Mouse (Mus musculus) olfactory bulb, adult 2 months (tissue): ENCODE data around the gene Mtmr12. TPM values are rescaled to one million over a fixed set of nuclear protein-coding genes. Genes with fewer than 3 reads are reported as not detected.

Source experiments
- H3K27ac ChIP-seq: fragments of 200-500 bp; 2 replicates; pipeline ENCODE4 v1.5.1; 2012; ENCODE audit warnings: low read depth, low read length; ENCODE audit not compliant: insufficient read depth
- H3K4me1 ChIP-seq: fragments of 200-500 bp; 2 replicates; pipeline ENCODE4 v1.6.1; 2012; ENCODE audit warnings: low read length; ENCODE audit not compliant: control insufficient read depth, insufficient read depth
- H3K4me3 ChIP-seq: fragments of 200-500 bp; 2 replicates; pipeline ENCODE4 v1.5.1; 2012; ENCODE audit warnings: mild to moderate bottlenecking, low read depth, low read length, moderate library complexity; ENCODE audit not compliant: insufficient read depth
- CTCF ChIP-seq: fragments of 200-500 bp; IDR thresholded peaks from 2 replicates; pipeline ENCODE4 v1.5.1; 2012; ENCODE audit warnings: low read depth, mild to moderate bottlenecking, low read length, moderate library complexity; ENCODE audit not compliant: insufficient read depth
- POLR2A ChIP-seq: fragments of 200-500 bp; IDR thresholded peaks from 2 replicates; pipeline ENCODE4 v1.6.1; 2012; ENCODE audit warnings: mild to moderate bottlenecking, low read depth, low read length, moderate library complexity; ENCODE audit not compliant: insufficient read depth
- WGBS: fragments of 180-500 bp; shearing (Covaris S2); methylation state at CpG from one replicate; pipeline ENCODE4 v1.1.7; 2018; 5-methylcytosine and 5-hydroxymethylcytosine counted together
- polyA plus RNA-seq: library from polyadenylated mRNA; stranded (reverse); fragments of >200 nt; gene quantifications from 2 replicates; pipeline ENCODE4 v1.2.4, GENCODE M21; 2012; ENCODE audit warnings: low replicate concordance; ENCODE audit not compliant: missing spikeins, insufficient read depth, insufficient read length

The Mtmr12 gene
- polyA plus RNA-seq, 1 experiment: not detected

DNA sequence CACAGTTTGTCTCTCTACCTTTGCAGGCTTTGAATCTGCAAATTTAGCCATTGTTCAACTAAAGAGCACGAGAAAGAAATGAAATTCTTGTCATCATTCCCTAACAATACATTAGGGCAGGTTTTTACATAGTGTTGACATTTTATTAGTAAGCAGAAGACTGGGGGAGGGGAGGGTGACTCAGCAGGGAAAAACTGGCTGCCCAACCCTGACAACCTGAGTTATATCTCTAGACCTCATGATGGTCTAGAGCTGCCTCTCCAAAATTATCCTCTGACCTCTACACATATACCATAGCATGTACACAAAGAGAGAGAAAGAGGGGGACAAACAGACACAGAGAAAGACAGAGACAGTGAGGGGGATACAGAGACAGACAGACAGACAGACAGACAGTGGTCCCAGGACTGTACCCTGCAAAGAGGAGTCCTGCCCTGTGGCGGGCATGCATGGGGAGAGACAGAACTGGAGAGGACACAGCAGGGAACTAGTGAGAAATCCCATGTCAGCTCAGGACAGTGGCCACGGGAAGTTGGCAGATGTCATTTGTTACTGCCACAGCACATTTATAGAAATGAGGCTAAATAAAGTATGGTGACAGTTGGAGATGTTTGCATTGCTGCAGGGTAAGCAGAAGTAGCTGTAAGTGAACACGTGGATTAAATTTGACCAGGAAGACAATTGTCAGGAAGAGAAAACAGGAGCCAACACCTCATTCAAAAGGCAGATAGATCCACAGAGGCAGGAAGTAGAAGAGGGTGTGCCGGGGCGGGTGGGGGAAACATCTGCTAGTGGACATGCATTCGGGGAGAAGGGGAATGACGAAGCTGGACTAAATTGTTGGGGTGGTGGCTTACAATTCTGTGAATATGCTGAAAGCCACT, 101.6 kb downstream of the Mtmr12 start:
- no peak overlapping the region for H3K4me3 ChIP-seq
- no peak overlapping the region for H3K27ac ChIP-seq
- WGBS: 70% methylated on average over 8 of the region's 8 CpGs
- H3K4me1 ChIP-seq: no peaks in the 10 kb centered on the region
- TF ChIP-seq POLR2A: no peak
- no peak for TF ChIP-seq CTCF

DNA sequence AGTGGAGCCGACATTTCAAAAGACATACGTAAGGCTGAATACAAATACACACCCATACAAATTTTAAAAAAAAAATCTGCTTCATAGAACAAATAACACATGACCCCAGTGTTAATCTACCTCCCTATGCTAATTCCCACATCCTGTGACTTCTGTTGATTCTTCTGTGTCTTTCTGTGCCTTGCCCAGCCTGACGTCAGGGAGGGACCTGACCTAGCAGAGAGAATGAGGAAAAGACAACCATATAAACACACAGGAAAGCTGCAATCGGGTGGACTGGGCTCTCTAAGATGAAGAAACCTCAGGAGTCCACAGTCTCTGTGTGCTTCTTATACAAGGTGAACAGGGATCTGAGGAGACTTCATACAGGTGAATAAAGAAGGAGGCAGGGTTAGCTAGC, 102.3 kb downstream of the Mtmr12 start:
- no peaks in the 10 kb centered on the region for H3K4me1 ChIP-seq
- H3K27ac ChIP-seq: no peak overlapping the region
- no peak for TF ChIP-seq CTCF
- TF ChIP-seq POLR2A: no peak
- WGBS: 80% methylated on average over 4 of the region's 4 CpGs
- no peak overlapping the region for H3K4me3 ChIP-seq

DNA sequence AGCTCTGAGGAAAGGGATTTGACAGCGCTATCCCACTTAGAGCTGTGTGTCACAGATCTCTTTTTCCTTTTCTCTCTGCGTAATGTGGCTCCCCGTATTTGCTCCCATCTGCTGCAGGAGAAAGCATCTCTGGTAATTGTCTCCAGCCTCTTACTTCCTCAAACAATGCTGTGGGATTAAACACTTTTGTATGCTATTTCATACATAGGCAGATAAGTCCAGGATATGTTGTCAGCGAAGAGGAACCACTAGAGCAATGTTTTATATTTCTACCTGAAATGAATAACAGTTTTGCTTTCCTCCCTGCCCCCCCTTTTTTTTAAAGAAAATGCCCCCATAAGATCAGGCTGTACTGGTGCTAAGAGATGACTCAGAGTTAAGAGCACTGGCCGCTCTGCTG, 103.7 kb downstream of the Mtmr12 start:
- 89% methylated on average over 5 of the region's 5 CpGs for WGBS
- Histone ChIP-seq H3K27ac (no peak overlapping the region), H3K4me3 (no peak overlapping the region), H3K4me1 (no peaks in the 10 kb centered on the region)
- TF ChIP-seq CTCF: no peak
- no peak for TF ChIP-seq POLR2A

DNA sequence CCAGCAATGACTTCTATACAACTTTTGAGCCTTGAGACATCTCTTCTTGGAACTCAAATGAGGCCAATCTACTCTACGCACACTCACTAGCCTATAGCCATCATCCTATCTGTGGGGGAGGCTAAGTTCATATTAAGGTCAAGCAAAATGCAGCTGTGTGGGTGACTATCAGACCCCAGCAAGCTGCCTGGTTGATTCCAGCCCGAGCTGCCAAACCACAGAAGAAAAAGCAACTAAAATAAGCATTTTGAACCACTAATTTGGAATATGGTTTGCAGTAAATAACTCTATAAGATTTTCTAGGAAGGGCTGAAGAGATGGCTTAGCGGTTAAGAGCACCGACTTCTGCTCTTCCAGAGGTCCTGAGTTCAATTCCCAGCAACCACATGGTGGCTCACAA, 105.8 kb downstream of the Mtmr12 start:
- Histone ChIP-seq H3K27ac (no peak overlapping the region), H3K4me3 (no peak overlapping the region), H3K4me1 (no peaks in the 10 kb centered on the region)
- 82% methylated on average over 4 of the region's 4 CpGs for WGBS
- TF ChIP-seq POLR2A: no peak
- TF ChIP-seq CTCF: no peak

DNA sequence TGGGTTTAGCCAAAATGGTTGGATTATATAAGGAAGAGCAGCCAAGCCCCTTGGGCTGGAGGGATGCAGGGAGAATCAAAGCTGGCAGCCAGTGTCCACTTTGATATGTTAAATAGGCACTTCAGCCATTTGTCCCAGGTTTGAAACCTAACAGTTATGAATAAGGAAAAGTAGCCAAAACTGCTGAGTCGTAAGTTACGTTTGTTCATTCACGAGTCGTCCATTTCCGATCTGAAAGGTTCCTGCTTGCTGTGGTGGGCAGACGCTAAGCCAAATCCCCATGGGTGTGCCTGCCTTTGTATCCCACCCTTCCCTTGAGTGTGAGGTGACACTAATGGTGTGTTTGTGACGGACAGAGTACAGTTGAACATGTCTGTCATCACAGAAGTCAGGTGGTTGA, 106.6 kb downstream of the Mtmr12 start:
- WGBS: 90% methylated on average over 7 of the region's 7 CpGs
- Histone ChIP-seq H3K27ac (no peak overlapping the region), H3K4me3 (no peak overlapping the region), H3K4me1 (no peaks in the 10 kb centered on the region)
- TF ChIP-seq CTCF: no peak
- TF ChIP-seq POLR2A: no peak

DNA sequence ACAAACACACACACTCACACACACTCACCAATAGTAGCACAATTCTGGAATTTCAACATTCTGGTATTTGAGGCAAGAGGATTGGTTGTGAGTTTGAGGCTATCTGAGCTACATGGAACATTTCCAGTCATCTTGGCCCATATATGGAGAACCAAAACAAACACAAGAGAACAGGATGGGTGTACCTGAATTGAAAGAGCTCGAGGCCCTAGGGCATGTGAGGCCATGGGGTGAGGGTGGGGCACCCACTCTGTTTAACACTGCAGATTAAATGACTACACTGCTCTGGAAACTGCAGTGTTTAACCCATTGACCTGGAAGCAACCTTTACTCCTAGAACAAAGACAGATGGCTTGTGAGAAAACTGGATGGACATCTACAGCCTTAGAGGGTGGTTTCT, 108.4 kb downstream of the Mtmr12 start:
- no peak overlapping the region for H3K4me3 ChIP-seq
- H3K27ac ChIP-seq: no peak overlapping the region
- 50% methylated on average over 1 of the region's 1 CpGs for WGBS
- TF ChIP-seq CTCF (no peak), POLR2A (no peak)
- no peaks in the 10 kb centered on the region for H3K4me1 ChIP-seq

DNA sequence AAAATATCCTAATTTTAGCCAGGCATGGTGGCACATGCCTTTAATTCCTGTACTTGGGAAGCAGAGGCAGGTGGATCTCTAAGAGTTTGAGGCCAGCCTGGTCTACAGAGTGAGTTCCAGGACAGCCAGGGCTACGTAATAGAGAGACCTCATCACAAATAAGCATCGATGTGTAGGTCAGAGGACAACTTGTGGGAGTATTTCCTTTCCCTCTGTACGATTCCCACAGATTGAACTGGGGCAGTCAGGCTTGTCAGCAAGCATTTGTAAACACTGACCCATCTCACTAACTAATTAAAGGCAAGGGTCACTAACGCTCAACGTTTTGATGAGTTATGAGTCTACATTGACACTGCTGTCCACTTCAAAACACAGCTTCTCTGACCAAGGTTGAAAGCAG, 109.8 kb downstream of the Mtmr12 start:
- TF ChIP-seq POLR2A (no peak), CTCF (no peak)
- WGBS: 92% methylated on average over 5 of the region's 5 CpGs
- Histone ChIP-seq H3K4me1 (no peaks in the 10 kb centered on the region), H3K27ac (no peak overlapping the region), H3K4me3 (no peak overlapping the region)

DNA sequence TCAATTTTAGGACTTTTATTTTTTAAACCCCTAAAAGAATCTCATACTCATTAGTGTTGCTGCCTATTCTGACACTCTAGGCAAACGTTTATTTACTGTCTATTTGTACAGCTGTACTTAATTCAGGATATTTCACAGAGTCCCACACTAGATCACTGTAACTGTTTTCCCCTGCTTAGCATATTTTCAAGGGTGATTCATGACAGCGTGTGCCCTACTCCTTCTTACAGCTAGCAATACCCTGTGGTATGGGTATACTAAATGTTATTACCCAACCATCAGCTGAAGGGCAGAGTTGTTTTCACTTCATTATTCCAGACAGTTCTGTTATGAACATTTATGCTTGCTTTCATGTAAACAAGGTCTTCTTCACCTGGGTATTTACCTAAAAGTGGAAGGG, 111.2 kb downstream of the Mtmr12 start:
- no peak overlapping the region for H3K27ac ChIP-seq
- no peaks in the 10 kb centered on the region for H3K4me1 ChIP-seq
- H3K4me3 ChIP-seq: no peak overlapping the region
- 63% methylated on average over 2 of the region's 2 CpGs for WGBS
- TF ChIP-seq POLR2A (no peak), CTCF (no peak)

DNA sequence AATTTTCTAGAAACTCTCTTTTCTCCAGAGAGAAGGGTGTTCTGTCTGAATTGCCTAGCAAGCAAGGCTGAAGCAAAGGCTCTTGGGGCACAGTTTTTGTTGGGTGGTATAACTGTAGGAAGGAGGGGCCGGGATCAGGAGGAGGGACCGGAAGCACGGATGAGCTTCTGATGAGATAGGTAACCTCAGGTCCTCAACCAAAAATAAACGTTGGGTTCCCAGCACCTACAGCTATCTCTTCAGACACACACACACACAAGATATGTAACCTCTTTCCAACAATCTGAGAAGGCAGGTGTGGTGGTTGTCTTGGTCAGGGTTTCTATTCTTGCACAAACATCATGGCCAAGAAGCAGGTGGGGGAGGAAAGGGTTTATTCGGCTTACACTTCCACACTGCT, 112.5 kb downstream of the Mtmr12 start:
- H3K4me1 ChIP-seq: no peaks in the 10 kb centered on the region
- TF ChIP-seq POLR2A: no peak
- no peak for TF ChIP-seq CTCF
- H3K27ac ChIP-seq: no peak overlapping the region
- H3K4me3 ChIP-seq: no peak overlapping the region
- 88% methylated on average over 5 of the region's 5 CpGs for WGBS
